8 mouse cellular contexts compared by ENCODE assay signal in the genomic region with DNA sequence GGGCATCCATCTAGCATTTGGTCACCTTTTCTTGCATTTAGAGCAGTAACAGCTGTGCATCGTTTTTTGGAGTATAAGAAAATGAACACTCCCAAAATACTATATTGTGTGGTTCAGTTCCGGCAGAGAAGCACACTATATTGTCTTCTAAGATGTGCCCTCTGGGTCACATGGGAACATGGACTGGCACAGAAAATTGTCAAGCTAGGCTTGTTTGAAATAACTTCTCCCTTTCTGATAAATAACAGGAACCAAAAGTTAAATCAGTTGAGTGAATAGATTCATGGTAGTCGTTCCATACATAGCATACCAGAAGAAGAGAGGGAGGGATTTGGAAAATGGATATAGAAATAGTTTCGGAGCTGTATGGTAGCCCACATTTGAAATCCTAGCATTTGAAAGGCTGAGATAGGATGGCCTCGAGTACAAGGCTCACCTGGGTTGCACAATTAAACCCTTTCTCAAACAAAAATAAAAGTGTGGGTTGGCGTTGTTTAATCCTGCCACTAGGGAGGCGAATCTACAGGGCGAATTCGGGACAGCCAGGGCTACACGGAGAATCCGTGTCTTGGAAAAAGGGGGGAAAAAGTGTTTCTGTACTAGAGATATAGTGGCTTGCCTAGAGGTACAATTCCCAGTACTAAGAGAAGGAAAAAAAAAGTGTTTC. TPM values are rescaled to one million over a fixed set of nuclear protein-coding genes. Genes with fewer than 3 reads are reported as not detected.
DNase-seq lines count a peak whose midpoint lies in the region; ATAC-seq and TF ChIP-seq lines count a peak whose summit lies in the region.

No protein-coding gene starts in this region.

- ATAC-seq in embryonic facial prominence, embryonic 13.5 days (ENCODE audit: insufficient number of reproducible peaks, insufficient read depth, low FRiP score, low TSS enrichment, low read depth), result no peak
- peak; percentile 52 for ATAC-seq in intestine, postnatal 0 days
- peak; percentile 32 for ATAC-seq in neural tube, embryonic 14.5 days (ENCODE audit: low read depth)

- H3K9ac ChIP-seq in embryonic facial prominence, embryonic 13.5 days, result peak overlapping the region; percentile 95
- peak overlapping the region; percentile 95; the same call in 1 of the 2 replicates for H3K9ac ChIP-seq in intestine, postnatal 0 days (ENCODE audit: low read depth, low read length)
- peak overlapping the region; percentile 95 for H3K9ac ChIP-seq in neural tube, embryonic 14.5 days (replicated peaks; ENCODE audit: low read depth, low read length)

- TF ChIP-seq POLR2A in lung, adult 2 months (IDR thresholded peaks at IDR 0.05; ENCODE audit: borderline replicate concordance, extremely low read depth, low read depth, low read length), result no peak

- DNase-seq in lung, adult 2 months, result no peak
- no peak for DNase-seq in lung, postnatal 10 days
- no peak for DNase-seq in gastrocnemius, postnatal 14 days
- DNase-seq in ovary, postnatal 36 days (ENCODE audit: low spot score), result no peak
- no peak for DNase-seq in layer of hippocampus, postnatal 14 days (ENCODE audit: low spot score in 2 of 2)

- no peaks in the 10 kb centered on the region for H3K27me3 ChIP-seq in embryonic facial prominence, embryonic 13.5 days
- no peaks in the 10 kb centered on the region for H3K27me3 ChIP-seq in intestine, postnatal 0 days (replicated peaks; ENCODE audit: control insufficient read depth, insufficient read depth, low read length)
- H3K27me3 ChIP-seq in neural tube, embryonic 14.5 days (ENCODE audit: control insufficient read depth, insufficient read depth, low read length), result no peaks in the 10 kb centered on the region

- peaks cover 23% of the 10 kb centered on the region for H3K36me3 ChIP-seq in embryonic facial prominence, embryonic 13.5 days
- peaks cover 11% of the 10 kb centered on the region for H3K36me3 ChIP-seq in intestine, postnatal 0 days (ENCODE audit: control insufficient read depth, insufficient read depth)
- H3K36me3 ChIP-seq in neural tube, embryonic 14.5 days (ENCODE audit: control insufficient read depth, insufficient read depth, low read length), result no peaks in the 10 kb centered on the region

- intact Hi-C loops in gastrocnemius, postnatal 14 days (cut with DNase I; ENCODE audit: low total_unique reads), result no loop called here

- peaks cover 19% of the 10 kb centered on the region for H3K4me1 ChIP-seq in lung, adult 2 months (ENCODE audit: control insufficient read depth, insufficient read depth, low read length)
- peaks cover 47% of the 10 kb centered on the region for H3K4me1 ChIP-seq in embryonic facial prominence, embryonic 13.5 days
- peaks cover 12% of the 10 kb centered on the region; the same call in 1 of the 2 replicates for H3K4me1 ChIP-seq in intestine, postnatal 0 days (replicated peaks; ENCODE audit: control insufficient read depth, insufficient read depth, low read length)
- peaks cover 36% of the 10 kb centered on the region for H3K4me1 ChIP-seq in neural tube, embryonic 14.5 days (ENCODE audit: control insufficient read depth, insufficient read depth, low read length)

- H3K4me2 ChIP-seq in embryonic facial prominence, embryonic 13.5 days, result peak overlapping the region; percentile 61
- peak overlapping the region; percentile 61 for H3K4me2 ChIP-seq in intestine, postnatal 0 days (replicated peaks; ENCODE audit: low read depth)
- peak overlapping the region; percentile 43 for H3K4me2 ChIP-seq in neural tube, embryonic 14.5 days (ENCODE audit: low read depth, low read length)

- no peaks in the 10 kb centered on the region for H3K9me3 ChIP-seq in embryonic facial prominence, embryonic 13.5 days
- H3K9me3 ChIP-seq in intestine, postnatal 0 days (ENCODE audit: control insufficient read depth), result no peaks in the 10 kb centered on the region
- H3K9me3 ChIP-seq in neural tube, embryonic 14.5 days (ENCODE audit: control insufficient read depth, low read length), result no peaks in the 10 kb centered on the region

- 11% methylated on average over 11 of the region's 11 CpGs for WGBS in lung, adult 2 months
- whole genome bisulfite sequencing in embryonic facial prominence, embryonic 13.5 days, result 12% methylated on average over 11 of the region's 11 CpGs
- WGBS in intestine, postnatal 0 days, result 10% methylated on average over 11 of the region's 11 CpGs
- 16% methylated on average over 11 of the region's 11 CpGs for WGBS in neural tube, embryonic 14.5 days

- H3K4me3 ChIP-seq in lung, adult 2 months (replicated peaks; ENCODE audit: extremely low read depth, low read depth, low read length), result peak overlapping the region; percentile 54
- peak overlapping the region; percentile 86 for H3K4me3 ChIP-seq in embryonic facial prominence, embryonic 13.5 days
- peak overlapping the region; percentile 89 for H3K4me3 ChIP-seq in intestine, postnatal 0 days (ENCODE audit: low read depth, low read length)
- peak overlapping the region; percentile 87 for H3K4me3 ChIP-seq in neural tube, embryonic 14.5 days (ENCODE audit: low read depth, low read length)

- 0 out of 2 replicates have a peak, but pooled peaks have one; percentile 14 for TF ChIP-seq CTCF in lung, adult 2 months (IDR thresholded peaks at IDR 0.05; ENCODE audit: insufficient read depth, low read length)
- peak; percentile 62 for TF ChIP-seq CTCF in intestine, postnatal 0 days (IDR thresholded peaks at IDR 0.05; ENCODE audit: low read depth)

- H3K27ac ChIP-seq in embryonic facial prominence, embryonic 13.5 days, result peak overlapping the region; percentile 97
- peak overlapping the region; percentile 92 for H3K27ac ChIP-seq in intestine, postnatal 0 days (ENCODE audit: low read depth, low read length)
- H3K27ac ChIP-seq in neural tube, embryonic 14.5 days (ENCODE audit: low read depth, low read length), result peak overlapping the region; percentile 61; the same call in 1 of the 2 replicates

RNA-seq across cellular contexts. Expression of a gene that starts 0.5 kb away (rescaled TPM):
- 134 and 155 TPM in 2 replicates for polyA plus RNA-seq in lung, adult 2 months (2012; rRNA removed)
- 81.6 and 87.4 TPM in 2 replicates for polyA plus RNA-seq in embryonic facial prominence, embryonic 13.5 days (2015; fragmentation: Nextera tagmentation; extraction: Ambion mirVana)
- polyA plus RNA-seq in intestine, postnatal 0 days (2015; fragmentation: Nextera tagmentation; extraction: Ambion mirVana), result 77.3 and 81.4 TPM in 2 replicates
- polyA plus RNA-seq in neural tube, embryonic 14.5 days (2014; fragmentation: Nextera tagmentation; extraction: Ambion mirVana), result 84.4 and 87.4 TPM in 2 replicates
- total RNA-seq in gastrocnemius, postnatal 14 days (2021), result 100 to 1,000 TPM; 121 to 123 TPM
- 10 to 100 TPM; 62.2 to 64.1 TPM for total RNA-seq in layer of hippocampus, postnatal 14 days (2021)

RNA-seq across cellular contexts. Expression of a gene that starts 9.3 kb away (rescaled TPM):
- polyA plus RNA-seq in lung, adult 2 months (2012; rRNA removed), result 41.6 and 59.5 TPM in 2 replicates
- 34.9 and 37.4 TPM in 2 replicates for polyA plus RNA-seq in embryonic facial prominence, embryonic 13.5 days (2015; fragmentation: Nextera tagmentation; extraction: Ambion mirVana)
- polyA plus RNA-seq in intestine, postnatal 0 days (2015; fragmentation: Nextera tagmentation; extraction: Ambion mirVana), result 9.4 and 10.1 TPM in 2 replicates
- polyA plus RNA-seq in neural tube, embryonic 14.5 days (2014; fragmentation: Nextera tagmentation; extraction: Ambion mirVana), result 16.2 and 19.2 TPM in 2 replicates
- total RNA-seq in gastrocnemius, postnatal 14 days (2021), result 100 to 1,000 TPM; 109 to 120 TPM
- total RNA-seq in layer of hippocampus, postnatal 14 days (2021), result 10 to 100 TPM; 24.0 to 31.4 TPM

RNA-seq across cellular contexts. Expression of a gene that starts 28.9 kb away (rescaled TPM):
- polyA plus RNA-seq in lung, adult 2 months (2012; rRNA removed), result not detected in 2 replicates
- not detected in 2 replicates for polyA plus RNA-seq in embryonic facial prominence, embryonic 13.5 days (2015; fragmentation: Nextera tagmentation; extraction: Ambion mirVana)
- not detected in 2 replicates for polyA plus RNA-seq in intestine, postnatal 0 days (2015; fragmentation: Nextera tagmentation; extraction: Ambion mirVana)
- not detected in 2 replicates for polyA plus RNA-seq in neural tube, embryonic 14.5 days (2014; fragmentation: Nextera tagmentation; extraction: Ambion mirVana)
- not detected for total RNA-seq in gastrocnemius, postnatal 14 days (2021)
- not detected for total RNA-seq in layer of hippocampus, postnatal 14 days (2021)

RNA-seq across cellular contexts. Expression of a gene that starts 40.7 kb away (rescaled TPM):
- 5.4 and 8.5 TPM in 2 replicates for polyA plus RNA-seq in lung, adult 2 months (2012; rRNA removed)
- 31.7 and 33.1 TPM in 2 replicates for polyA plus RNA-seq in embryonic facial prominence, embryonic 13.5 days (2015; fragmentation: Nextera tagmentation; extraction: Ambion mirVana)
- 7.2 and 8.1 TPM in 2 replicates for polyA plus RNA-seq in intestine, postnatal 0 days (2015; fragmentation: Nextera tagmentation; extraction: Ambion mirVana)
- polyA plus RNA-seq in neural tube, embryonic 14.5 days (2014; fragmentation: Nextera tagmentation; extraction: Ambion mirVana), result 29.0 and 39.4 TPM in 2 replicates
- 10 to 100 TPM in 1 of 2 experiments, 1 to 10 TPM in 1; 9.3 to 10.5 TPM for total RNA-seq in gastrocnemius, postnatal 14 days (2021)
- total RNA-seq in layer of hippocampus, postnatal 14 days (2021), result 10 to 100 TPM; 37.2 to 41.5 TPM

RNA-seq across cellular contexts. Expression of a gene that starts 52.9 kb away (rescaled TPM):
- 44.9 and 71.8 TPM in 2 replicates for polyA plus RNA-seq in lung, adult 2 months (2012; rRNA removed)
- polyA plus RNA-seq in embryonic facial prominence, embryonic 13.5 days (2015; fragmentation: Nextera tagmentation; extraction: Ambion mirVana), result 84.1 and 89.7 TPM in 2 replicates
- 59.8 and 60.6 TPM in 2 replicates for polyA plus RNA-seq in intestine, postnatal 0 days (2015; fragmentation: Nextera tagmentation; extraction: Ambion mirVana)
- 120 and 122 TPM in 2 replicates for polyA plus RNA-seq in neural tube, embryonic 14.5 days (2014; fragmentation: Nextera tagmentation; extraction: Ambion mirVana)
- total RNA-seq in gastrocnemius, postnatal 14 days (2021), result 10 to 100 TPM; 13.8 to 19.5 TPM
- 10 to 100 TPM; 80.0 to 84.3 TPM for total RNA-seq in layer of hippocampus, postnatal 14 days (2021)
